Mouse (Mus musculus) lung, adult 18-20 months (tissue): ENCODE data around the gene Tctn1.

Experiments used
- DNase-seq, 2 experiments: peaks; one replicate each; pipeline ENCODE4 v3.0.0; 2022; ENCODE audit warnings: mixed read lengths in 2 of 2

Gene Tctn1

DNA sequence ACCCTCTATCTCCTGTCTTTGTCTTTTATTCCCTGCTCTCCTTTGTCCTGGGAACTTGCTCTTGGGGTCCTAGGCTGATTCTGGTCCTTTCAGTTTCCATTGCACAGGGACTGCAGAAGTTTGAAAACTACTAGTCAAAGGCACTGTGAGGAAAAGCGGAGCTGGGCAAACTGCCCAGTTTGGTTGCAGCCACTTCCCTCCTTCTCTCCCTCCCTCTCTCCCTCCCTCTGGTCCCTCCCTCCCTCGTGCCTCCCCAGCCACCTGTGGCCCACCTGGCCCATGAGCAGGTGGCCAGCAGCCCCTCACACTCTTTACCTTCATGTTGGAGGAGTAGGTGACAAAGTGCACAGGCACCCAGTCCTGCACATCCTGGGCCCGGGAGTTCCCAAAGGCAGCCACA, 19.1 kb downstream of the Tctn1 start:
- no peak for DNase-seq

DNA sequence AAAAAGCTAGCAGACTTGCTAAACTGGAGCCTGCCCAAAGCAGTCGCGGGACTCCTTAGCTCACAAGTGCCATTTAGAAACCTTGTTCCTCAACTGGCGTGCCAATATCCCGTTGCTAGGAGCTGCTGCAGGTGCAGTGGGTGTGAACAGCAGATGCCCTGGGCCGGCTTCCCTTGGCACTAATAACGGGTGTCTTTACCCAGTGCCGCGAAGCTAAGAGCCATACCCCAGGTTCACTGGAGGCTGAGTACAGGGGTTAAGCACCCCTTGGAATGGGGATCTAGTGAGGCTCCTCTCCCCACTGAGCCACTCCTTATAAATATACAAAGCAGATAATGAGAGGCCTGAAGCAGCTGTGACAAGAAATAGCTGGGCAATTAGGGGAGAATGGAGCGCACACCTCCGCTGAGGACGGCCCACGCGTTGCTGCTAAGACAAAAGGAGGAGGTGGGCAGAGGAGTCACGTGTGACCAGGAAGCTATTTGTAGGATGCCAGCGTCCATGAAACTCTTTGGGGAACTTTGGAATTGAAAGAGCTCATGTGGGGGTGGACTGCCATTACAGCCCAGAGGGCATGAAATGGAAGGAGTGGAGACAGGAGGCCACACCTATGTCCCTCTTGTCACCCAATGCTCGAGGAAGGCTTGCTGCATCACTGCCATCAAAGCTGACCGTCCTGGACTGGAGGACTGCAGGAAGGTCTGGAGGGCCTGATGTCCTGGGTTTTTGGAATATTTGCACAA, 20.3 kb downstream of the Tctn1 start:
- peak in 1 of 2 experiments; percentile 37 for DNase-seq

DNA sequence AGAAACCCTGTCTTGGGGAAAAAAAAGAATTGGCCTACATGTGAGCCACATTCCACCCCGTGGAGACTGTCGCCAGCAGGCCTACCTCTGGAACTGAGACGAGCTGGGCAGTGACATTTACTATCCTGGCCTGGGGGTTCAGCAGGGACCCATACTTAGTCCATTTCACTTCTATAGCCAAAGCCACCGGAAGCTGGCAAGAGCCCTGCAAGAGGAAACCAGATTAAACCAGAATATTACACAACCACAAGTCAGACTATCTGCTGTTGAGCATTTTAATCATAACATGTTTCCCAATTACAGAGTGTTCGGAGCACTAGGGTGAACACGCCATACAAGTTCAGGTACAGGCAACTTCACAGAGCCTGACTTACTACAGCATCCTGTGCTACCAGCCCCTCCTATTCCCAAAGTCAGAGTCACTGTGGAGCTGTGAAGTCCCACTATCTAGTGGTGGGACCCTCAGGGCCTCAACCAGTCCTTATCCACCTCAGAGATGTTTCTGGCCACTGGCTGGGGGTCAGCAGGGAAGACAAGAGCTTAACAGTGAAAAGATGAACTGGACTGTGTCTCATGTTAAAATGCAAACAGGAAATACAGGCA, 21.6 kb downstream of the Tctn1 start:
- no peak for DNase-seq

DNA sequence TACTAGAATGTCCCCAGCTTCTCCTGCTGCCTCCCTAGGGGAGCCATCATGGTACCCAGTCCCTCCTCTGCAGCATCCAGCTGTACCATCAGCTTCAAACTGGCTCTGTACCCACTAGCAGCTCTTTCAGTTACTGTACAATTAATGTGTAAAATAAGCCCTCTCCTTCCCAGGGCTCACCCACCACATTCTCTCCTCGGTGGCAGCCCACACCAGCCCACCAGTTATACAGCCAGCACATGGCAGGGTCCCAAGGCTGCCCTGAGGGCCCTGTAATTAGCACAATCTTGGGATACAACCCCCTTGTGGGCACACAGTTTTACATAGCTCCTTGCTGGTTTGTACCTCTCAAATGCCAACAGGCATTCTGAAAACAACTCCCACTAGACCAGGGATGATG, 23.3 kb downstream of the Tctn1 start:
- no peak for DNase-seq

DNA sequence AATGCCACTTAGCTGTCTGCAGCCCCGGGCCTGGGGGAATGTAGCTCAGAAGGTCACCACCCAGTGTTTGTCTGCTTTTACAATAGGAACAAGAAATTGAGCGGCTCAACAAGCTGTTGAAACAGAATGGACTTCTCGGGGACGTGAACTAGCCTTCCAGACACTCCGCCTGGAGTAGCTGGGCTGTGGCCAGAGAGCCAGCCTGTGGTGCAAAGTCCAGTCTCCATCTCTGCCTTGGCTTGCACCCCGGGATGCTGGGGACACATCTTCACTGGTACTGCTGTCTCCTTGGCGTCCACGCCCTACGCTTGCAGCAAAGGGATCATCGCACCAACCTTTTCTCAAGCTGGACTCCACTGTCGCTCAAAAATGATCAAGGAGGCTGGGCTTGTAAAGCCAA, 23.7 kb downstream of the Tctn1 start:
- DNase-seq, result no peak

DNA sequence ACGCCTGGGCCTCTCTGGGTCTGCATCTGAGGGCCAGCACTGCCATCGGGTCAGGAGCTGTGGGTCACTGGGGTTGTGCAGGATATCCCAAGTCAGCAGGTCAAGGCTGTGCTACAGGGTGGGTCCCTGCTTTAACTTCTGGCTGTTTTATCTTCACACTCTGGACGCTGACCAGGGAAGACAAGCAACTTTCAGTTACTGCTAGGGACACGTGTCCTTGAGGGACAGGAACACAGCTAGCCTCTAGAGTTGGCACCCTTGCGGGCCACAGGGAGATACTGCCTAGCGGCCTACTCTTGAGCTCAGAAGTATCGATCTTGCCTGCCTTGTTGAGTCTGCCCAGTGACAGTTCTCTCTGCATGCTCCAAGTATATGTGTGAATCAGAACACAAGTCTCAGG, 24.6 kb downstream of the Tctn1 start:
- no peak for DNase-seq

DNA sequence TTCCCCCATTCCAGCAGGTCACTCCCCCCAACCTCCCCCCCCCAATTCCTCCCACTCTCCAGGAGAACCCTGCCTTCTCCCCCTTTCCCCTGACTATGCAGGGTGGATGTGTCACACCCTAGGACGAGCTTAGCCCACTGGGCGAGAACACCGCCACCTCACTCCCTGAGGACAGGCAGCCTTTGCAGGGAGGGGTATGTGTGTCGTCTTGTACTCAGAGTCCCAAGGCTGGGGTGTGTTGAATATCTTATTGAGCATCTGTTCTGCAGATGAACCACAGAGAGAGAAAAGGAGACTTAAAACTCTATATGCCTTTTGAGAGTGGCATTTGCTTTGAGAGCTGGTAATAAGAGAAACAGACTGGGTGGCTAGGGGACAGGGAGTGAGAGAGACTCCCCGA, 27.1 kb downstream of the Tctn1 start:
- no peak for DNase-seq

DNA sequence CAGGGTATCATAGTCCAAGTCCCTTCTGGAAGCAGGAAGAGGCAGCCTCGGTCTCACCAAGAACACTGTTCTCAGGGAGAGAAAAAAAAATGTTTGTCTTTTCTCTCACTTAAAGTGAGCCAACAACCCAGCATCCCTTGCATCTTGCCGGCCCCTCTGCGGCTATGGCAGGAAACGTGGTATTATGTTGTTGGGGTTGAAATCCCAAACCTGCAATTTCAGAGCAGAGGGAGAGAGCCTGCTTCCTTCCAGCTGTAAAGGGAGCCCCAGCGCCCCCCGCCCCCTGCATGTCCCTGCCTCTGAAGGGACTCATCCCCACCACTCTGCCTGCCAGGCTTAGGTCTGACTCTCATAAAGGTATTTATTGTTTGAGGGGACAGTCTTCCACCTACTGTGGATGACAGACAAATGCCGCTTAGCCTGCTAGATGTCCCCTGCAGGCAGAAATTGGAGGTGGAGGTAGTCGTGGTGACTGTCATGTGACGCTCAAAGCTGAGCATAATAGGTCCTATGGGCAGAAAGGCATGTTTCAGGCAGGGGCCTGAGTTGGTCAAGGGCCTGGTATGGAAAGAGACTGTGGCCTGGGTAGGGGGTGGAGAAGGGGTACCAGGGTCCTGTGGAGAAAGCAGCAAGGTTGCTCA, 28.9 kb downstream of the Tctn1 start:
- DNase-seq, result no peak

DNA sequence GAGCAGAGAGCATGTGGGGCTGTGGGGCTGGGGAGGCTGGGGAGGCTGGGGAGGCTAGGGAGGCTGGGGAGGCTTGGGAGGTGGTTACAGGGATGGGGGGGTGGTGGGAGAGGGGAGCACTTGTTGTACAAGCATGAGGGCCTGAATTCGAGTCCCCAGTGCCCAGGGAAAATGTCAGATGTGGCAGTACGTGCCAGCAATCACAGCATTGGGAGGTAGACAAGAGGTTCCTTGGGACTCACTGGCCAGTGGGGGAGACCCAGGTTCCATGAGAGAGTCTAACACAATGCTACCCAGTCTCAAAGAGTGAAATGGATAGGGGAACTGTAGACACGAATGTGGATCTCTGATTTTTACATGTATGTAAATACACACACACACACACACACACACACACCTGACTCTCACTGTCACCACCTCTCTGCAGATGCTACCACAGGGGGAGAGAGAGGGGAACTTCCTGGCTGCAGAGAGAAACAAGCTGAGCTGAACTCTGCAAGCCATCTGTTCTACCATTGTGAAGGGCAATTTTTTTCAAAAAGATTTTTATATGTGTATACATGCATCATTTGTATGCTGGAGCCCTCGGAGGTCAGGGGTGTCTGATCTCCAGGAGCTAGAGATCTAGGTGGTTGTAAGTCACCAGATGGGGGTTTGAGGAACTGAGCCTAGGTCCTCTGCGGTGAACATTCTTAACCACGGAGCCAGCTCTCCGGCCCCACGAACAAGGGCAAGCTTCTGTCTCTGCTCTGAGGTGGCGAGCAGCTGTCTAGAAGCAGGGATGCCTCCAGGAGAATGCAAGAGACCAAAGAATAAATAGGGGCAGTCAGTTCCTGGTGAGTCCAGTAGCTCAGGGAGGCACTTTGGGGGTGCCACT, 29.7 kb downstream of the Tctn1 start:
- DNase-seq, result no peak

DNA sequence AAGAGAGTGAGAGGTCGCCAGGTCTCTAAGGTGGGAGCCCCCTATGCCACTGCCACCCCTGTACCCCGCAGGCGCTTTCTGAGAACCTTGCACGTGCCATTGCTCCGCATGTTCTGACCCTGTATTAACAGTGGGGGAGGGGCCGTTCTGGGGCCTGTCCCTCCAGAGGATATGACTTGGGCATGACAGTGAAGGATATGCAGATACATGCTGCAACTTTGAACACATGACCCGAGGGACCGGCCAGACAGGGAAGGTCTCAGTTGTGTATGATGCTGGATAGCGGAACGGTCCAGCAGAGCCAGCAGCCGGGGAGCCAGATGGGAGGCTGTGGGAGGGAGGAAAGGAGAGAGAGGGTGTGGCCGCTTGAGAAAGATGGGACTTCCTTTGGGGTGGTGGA, 30.6 kb downstream of the Tctn1 start:
- DNase-seq, result peak in 1 of 2 experiments; percentile 41

DNA sequence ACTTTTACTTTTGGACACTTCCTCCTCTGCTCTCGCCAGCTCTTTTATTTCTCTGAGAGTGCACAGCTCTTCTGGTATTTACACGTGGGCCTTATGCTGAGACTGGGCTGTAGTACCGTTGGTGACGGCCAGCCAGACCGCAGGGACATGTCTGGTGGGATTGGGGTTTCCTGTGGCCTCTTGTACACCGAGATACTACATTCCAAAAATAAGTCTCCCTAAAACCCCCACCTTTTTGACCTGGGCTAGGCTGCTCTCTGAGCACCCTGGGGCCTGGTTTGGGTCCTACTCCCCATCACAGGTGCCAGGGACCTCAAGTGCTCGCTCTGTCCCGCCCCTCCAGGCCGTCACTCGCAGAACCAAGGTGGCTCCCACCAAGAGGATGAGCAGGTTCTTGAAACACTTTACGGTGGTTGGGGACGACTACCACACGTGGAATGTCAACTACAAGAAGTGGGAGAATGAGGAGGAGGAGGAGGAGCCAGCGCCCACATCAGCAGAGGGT, 31.1 kb downstream of the Tctn1 start:
- no peak for DNase-seq

DNA sequence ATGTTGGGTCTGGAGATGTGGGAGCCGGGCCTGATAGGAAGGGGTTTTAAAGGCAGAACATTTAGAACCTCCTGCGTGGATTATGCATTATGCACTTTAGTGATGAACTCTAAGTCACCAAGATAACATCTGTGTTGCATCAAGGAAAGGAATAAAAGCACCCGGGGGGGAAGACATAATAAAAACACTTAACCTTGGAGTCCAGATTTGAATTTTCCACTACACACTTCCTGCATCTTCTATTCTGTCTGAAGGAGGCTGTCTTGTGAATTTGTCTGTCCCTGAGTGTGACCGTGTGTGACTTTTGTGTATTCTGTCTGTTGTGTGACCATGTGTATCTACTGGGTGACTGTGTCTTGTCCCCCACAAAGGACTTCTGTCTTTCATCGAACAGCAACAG, 32.3 kb downstream of the Tctn1 start:
- DNase-seq, result no peak

DNA sequence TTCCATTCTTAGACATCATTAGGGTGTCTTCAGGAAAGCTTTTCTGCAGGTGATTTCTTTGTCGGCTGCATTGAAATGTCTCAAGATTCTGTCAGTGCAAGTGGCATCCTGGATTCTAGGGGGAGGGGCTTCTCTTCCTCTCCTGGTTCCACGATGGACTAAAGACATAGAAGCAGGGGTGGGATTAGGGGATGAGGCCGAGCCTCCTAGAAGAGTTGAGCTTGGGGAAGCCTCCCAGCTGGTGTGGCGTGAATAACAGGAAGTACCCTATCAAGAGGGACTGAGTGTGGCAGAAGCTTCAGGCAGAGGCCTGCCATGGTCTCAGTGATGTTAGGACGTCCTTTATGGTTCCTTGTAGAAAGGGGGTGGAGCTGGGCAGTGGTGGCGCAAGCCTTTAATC, 32.8 kb downstream of the Tctn1 start:
- DNase-seq, result no peak

DNA sequence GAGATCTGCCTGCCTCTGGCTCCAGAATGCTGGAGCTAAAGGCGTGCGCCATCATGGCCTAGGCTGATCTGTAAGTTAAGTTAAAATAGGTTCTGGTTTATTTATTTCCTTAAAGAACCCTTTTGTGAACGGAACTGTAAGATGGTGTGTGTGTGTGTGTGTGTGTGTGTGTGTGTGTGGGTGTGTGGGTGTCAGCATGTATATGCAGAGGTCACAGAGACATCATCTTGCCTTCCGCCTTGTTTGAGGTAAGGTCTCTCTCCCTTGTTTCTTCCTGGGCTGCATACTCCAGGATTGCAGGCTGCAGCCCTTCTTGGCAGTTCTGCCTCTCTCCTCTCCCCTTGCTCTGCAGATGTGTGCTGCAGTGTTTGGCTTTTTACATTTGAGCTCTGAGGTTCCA, 33.4 kb downstream of the Tctn1 start:
- no peak for DNase-seq

DNA sequence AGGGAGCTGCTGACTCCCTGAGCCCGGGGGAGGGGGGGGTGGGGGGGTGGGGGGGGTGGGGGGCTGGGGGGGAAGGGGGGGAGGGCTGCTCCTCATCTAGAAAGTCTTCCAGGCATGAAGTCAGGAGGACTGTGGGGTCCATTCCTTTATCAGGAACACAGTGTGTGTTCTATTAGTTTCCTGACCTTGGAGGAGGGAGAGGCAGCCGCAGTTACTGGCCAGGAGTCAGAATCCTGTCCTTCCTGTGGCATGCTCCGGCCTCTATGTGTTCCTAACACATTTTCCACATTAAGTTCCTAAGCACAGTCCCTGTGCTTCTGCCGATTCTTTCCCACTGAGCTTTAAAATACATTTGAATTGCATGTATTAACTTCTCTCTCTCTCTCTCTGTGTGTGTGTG, 35.5 kb downstream of the Tctn1 start:
- DNase-seq, result no peak

DNA sequence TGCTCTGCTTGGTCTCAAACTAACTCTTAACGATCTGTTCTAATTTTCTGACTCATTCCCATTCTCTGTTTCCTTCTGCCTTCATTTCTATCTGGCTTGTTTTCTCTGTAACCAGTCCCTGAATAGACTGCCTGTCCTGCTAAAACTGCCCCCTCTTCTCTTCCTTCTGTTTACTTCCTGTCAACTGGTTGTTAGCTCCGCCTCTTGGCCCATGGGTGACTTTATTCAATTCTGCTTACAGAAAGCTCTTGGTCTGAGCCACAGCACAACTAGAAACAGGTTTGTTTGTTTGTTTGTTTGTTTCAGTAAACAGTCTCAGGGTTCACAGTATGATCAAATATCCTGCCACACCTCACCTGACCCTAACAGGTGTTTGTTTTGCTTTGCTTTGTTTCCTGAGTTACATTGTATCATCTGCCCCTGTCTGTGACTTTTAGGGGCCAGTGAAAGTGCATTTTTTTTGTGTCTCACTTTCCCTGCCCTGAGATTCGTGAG, 35.9 kb downstream of the Tctn1 start:
- no peak for DNase-seq

DNA sequence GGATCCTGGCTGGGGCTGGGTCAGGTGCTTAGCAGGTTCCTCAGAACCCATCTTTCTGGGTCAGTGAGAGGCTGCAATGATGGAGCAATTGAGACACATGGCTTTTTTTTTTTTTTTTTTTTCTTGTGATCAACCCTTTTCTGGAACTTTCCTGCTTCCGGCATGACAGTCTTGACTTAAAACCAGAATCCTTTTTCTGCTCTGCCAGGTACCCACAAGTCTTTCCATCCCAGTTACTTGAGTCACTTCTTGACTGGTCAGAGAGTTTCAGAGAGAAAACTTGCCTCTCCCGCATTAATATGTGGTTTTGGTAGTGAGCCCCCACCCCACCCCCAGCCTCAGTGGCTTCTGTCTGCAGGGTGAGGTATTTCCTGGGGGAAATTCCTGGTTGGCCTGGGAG, 40.0 kb downstream of the Tctn1 start:
- no peak for DNase-seq

DNA sequence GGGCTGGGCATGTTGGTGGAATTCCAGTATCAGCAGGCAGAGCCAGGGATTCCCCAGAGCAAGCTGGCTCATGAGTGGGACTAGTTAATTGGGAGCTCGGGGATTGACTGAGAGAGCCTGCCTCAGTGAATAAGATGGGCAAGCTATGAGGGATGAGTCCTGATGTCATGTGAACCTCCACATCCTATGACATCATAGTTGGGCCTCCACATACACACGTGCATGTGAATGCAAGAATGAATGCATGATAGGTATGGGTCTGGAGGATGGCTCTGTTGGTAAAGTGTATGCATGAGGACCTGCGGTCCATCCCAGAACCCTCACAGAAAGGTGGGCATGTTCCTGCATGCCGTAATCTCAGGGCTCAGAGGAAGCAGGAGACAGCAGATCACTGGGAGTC, 43.2 kb downstream of the Tctn1 start:
- no peak for DNase-seq

DNA sequence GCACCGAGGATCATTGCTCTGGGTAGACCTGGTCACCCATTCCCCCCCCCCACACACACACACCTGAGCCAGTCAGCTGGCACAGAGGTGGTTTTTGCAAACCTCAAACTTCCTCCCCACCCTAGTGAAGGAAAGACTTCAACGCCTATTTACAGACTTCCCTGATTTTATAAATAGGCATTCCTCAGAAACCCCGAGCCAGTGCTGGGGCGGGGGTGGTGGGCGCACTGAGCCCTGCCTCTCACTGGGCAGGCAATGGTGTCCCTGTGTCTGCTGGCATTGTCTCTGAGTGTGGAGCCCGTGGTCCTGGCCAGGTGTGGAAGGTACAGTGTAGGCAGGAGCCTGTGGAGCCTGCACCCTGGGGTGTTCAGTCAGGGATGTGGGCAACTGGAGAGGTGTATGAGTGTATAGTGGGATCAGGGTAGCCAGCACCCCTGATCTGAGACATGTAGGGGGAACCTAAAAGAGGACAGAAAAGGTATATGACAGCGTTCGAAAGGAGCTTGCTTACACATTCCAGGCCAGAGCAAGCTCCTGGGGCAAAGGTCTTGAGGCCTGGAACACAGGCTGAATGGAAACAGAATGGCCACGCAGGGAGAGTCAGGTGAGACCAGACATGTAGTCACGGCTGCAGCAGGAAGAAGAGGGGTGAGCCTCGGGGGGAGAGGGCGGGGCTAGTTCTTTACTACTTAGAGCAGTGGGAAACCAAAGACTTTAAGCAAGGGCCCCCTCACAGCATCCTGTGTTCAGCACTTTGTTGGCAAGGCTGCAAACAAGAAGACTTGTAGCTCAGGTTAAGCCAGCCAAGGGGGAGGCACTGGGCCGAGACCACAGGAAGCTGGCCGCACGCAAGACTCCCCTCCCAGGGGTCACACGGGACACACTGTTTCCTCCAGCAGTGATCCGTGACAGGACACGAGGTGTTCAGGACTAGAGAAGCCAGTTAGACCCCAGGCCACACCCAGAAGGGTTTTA, 44.3 kb downstream of the Tctn1 start:
- DNase-seq, result peak in 1 of 2 experiments; percentile 52

DNA sequence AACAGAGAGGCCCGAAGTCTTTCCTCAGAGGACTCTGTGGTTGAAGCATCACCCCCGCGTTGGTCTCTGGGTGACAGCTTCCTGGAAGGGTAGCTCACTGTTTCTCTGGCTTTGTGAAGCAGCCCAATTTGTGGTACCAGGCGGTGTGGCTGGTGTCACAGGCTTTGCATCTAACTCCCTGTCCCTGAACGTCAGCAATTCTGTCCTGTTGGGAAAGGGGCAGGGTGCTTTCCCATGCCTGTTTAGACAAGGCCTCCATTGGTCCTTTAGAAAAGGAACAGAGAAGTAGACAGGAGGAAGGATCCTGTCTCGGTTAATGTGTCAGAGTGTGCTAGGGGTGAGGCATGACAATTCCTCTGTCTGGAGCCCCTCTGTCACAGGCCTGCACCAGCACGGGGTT, 45.3 kb downstream of the Tctn1 start:
- no peak for DNase-seq

DNA sequence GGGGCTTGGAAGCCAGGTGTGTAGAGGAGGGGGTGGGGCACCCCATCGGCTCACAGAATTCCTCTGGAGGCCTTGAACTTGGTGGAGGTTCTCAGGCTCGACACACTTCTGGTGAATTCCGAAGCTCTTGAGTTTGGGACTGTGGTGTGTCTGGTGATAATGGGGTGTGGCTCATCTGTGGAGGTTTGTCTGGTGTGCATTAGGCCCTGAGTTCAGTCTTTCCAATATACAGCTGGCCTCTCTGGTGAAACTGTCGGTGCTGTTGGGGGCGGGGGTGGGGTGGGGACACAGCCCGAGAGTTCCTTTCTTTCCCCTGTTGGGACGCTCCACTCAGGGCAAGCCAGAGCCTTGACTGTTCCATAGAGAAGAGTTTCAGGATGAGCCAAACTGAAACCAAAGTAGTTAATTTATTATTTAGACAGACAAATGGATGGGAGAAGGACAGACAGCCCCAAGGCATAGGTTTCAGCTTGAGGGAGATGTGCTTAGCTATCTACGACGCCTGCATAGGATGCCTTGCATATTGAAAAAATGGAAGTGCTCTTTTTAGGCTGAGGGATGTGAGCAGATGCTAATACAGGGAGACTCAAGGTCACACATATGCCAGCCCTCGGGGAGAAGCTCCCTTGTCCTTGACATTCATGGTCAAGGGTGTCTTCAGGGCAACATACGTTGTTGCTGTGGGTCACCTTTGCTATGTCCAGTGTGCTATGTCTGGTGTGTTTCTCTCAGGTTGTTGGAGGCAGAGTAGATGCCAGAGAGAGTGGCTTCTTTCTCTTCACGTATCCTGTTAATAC, 46.0 kb downstream of the Tctn1 start:
- DNase-seq, result no peak
